Mouse (Mus musculus): ENCODE results near the gene Cited4.

DNA sequence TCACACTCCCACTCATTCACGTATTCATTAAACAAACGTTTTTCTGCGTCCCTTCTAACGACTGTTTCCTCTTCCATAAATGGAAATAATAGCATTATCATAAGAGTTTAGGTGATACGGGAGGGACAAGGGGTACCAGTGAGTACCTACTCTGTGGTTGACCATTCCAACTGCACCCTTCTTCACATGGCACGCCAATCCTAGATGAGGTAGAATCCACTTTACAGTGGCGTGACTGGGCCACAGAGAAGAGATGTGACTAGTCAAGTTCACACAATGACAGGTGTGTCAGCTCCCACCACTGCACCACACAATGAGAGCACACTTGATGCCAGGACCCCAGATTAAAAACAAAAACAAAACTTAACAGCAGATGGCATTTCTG, 16.2 kb upstream of the Cited4 start:
- TF ChIP-seq CTCF (IDR thresholded peaks at IDR 0.05; ENCODE audit: low read depth) (no peak), EP300 (optimal IDR thresholded peaks at IDR 0.05) (no peak)

Measured in stomach, postnatal 0 days (tissue).